Mouse (Mus musculus) spleen, postnatal 0 days (tissue): ENCODE results near the gene 1110017D15Rik. TPM values are rescaled to one million over a fixed set of nuclear protein-coding genes. Genes with fewer than 3 reads are reported as not detected.

Source experiments
- polyA plus RNA-seq: library from polyadenylated mRNA; unstranded; fragments of >200 nt; fragmentation: Nextera tagmentation; extraction: Ambion mirVana; gene quantifications from 2 replicates; pipeline ENCODE4 v1.2.1, GENCODE M21; 2015

The 1110017D15Rik gene
- polyA plus RNA-seq, result not detected in 2 replicates

GRCm38 (mm10) chr4:41517233-41517632 lies at the start of gene 1110017D15Rik:
1110017D15Rik (minus strand) TSS chr4:41517333.

DNA sequence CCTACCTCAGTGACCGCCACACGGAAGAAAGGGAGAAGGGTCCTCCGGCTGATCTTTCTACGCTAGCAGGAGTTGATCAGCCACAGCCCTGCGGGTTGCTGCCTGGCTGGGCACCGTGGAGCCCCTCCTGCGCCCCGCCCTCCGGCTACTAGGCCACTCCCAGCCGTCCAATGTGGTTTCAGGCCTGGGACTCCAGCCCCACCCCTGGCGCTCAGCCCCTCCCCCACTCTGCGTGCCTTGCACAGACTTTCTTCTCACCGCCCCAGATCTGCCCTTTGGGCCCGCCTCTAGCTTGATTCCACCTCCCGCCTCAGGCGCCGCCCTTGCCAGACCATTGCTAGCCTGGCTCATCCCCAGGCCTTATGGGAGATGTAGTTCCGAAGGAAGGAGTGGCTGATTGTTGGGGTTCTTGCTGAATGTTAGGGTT lies 14.1 kb downstream of the 1110017D15Rik start, which contains the start of gene AI464131:
Gene AI464131, minus strand, starts transcription at position 91 of the 427 bp plus-strand sequence.

DNA sequence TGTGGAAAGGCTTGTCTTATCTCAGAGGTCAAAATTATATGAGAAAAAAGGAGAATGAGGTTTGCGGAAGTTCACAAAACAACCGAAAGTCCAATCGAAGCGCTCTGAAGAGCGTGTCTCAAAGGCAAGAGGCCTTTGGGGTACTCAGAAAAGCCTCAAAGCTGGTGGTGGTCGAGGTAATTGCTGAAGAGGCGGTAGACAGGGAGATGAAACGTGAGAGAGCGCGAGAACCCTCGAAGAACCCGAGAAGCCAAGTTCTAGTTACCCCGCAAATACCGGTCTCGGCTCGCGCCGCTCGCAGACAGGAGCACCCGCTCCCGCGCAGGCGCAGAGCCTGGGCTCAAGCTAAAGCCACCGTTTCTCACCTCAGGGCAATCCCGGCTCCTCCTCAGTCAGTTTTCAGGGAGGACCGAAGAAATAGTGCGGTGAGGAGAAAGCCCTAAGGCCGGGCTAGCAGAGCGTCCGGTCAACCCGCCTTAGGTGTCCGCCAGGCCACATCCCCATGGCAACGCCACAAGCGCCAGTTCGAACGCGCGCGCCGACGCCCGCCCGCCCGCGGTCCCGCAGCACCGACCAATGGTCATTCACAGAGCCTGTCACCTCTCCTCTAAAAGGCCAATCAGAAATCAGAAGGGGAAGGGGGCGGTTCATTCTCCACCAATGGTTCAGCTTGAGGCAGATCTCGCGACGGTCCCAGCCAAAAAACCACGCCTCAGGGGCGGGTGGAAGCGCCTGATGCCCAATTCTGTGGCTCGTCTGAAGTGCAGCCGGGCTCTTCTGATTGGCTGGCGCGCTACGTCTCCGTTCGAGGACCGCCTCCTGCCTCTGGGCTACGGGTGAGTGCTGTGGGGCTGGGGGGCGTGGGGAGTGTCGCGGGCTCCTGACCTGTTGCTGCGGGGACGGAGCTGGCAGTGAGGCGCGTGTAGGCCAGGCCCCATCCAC lies 52.5 kb downstream of the 1110017D15Rik start, which contains the start of the genes Kif24 and Nudt2:
Gene Kif24, minus strand, starts transcription at position 543 of the 942 bp plus-strand sequence.
Gene Nudt2, plus strand, starts transcription at position 807 of the 942 bp plus-strand sequence.

Other genes starting within 250 kb of the 1110017D15Rik start
- 20.5 and 21.3 TPM in 2 replicates for gene Ubap2, start 242.2 kb downstream of the 1110017D15Rik start, polyA plus RNA-seq
- 70.6 and 76.1 TPM in 2 replicates for gene Dcaf12, start 202.4 kb downstream of the 1110017D15Rik start, polyA plus RNA-seq
- gene Ubap1, start 168.3 kb downstream of the 1110017D15Rik start, polyA plus RNA-seq, result 30.3 and 33.4 TPM in 2 replicates
- gene Kif24, start 52.4 kb downstream of the 1110017D15Rik start, polyA plus RNA-seq, result 7.3 and 8.0 TPM in 2 replicates
- 19.3 and 21.3 TPM in 2 replicates for gene Nudt2, start 52.2 kb downstream of the 1110017D15Rik start, polyA plus RNA-seq
- gene AI464131, start 14.3 kb downstream of the 1110017D15Rik start, polyA plus RNA-seq, result 3.0 and 4.0 TPM in 2 replicates
- 1.5 and 2.3 TPM in 2 replicates for gene Fam219a, start 52.2 kb upstream of the 1110017D15Rik start, polyA plus RNA-seq
- 0.33 and 0.38 TPM in 2 replicates for gene Dnaic1, start 52.4 kb upstream of the 1110017D15Rik start, polyA plus RNA-seq
- gene Enho, start 123.0 kb upstream of the 1110017D15Rik start, polyA plus RNA-seq, result 2.7 and 4.0 TPM in 2 replicates
- 0.71 and 1.9 TPM in 2 replicates for gene Cntfr, start 179.8 kb upstream of the 1110017D15Rik start, polyA plus RNA-seq
- 39.2 and 51.4 TPM in 2 replicates for gene Il11ra1, start 182.7 kb upstream of the 1110017D15Rik start, polyA plus RNA-seq
- gene Rpp25l, start 196.2 kb upstream of the 1110017D15Rik start, polyA plus RNA-seq, result 41.9 and 43.9 TPM in 2 replicates
- 88.2 and 93.0 TPM in 2 replicates for gene Dctn3, start 205.8 kb upstream of the 1110017D15Rik start, polyA plus RNA-seq
- gene Arid3c, start 213.8 kb upstream of the 1110017D15Rik start, polyA plus RNA-seq, result not detected in 2 replicates
- 15.4 and 20.5 TPM in 2 replicates for gene Galt, start 237.9 kb upstream of the 1110017D15Rik start, polyA plus RNA-seq
- gene Sigmar1, start 238.8 kb upstream of the 1110017D15Rik start, polyA plus RNA-seq, result 17.1 and 23.5 TPM in 2 replicates